Mouse (Mus musculus) CH12.LX (cell line): Measurements from ENCODE around the gene Narfl. TPM values are rescaled to one million over a fixed set of nuclear protein-coding genes. Genes with fewer than 3 reads are reported as not detected.

ENCODE experiments used
- DNase-seq: peaks from one replicate; pipeline ENCODE4 v3.0.0-alpha.2; 2013; ENCODE audit errors: extremely low read depth
- H3K27ac ChIP-seq: 2 replicates; pipeline ENCODE4 v1.5.1; 2012; ENCODE audit warnings: low read depth, mild to moderate bottlenecking, control low read depth, moderate library complexity; ENCODE audit not compliant: insufficient read depth
- H3K27me3 ChIP-seq: replicated peaks from 2 replicates; pipeline ENCODE3; 2012; ENCODE audit warnings: inconsistent platforms
- H3K36me3 ChIP-seq, 2 experiments: replicated peaks in 1 of 2; 2 replicates each; pipeline versions ENCODE3 to v1.6.1; 2012; ENCODE audit warnings: inconsistent platforms in 1 of 2, low read length in 1 of 2, mild to moderate bottlenecking in 1 of 2, mixed read lengths in 1 of 2, moderate library complexity in 1 of 2; ENCODE audit not compliant: control insufficient read depth in 1 of 2, insufficient read depth in 1 of 2
- H3K4me1 ChIP-seq, 2 experiments: 2 replicates each; pipeline ENCODE4 v1.6.1; 2012; ENCODE audit warnings: inconsistent platforms in 1 of 2, moderate library complexity in 1 of 2; ENCODE audit not compliant: insufficient read depth in 2 of 2, control insufficient read depth in 1 of 2
- H3K4me2 ChIP-seq: 2 replicates; pipeline ENCODE4 v1.6.1; 2012; ENCODE audit warnings: low read depth, mild to moderate bottlenecking, control low read depth; ENCODE audit not compliant: poor library complexity, insufficient read depth, severe bottlenecking
- H3K4me3 ChIP-seq, 3 experiments: fragments of 150-350 bp in 1 of 3; sonication (generic) in 1 of 3; replicated peaks in 1 of 3; 2 replicates each; pipeline versions ENCODE3 to v1.5.1; 2011 to 2012; ENCODE audit warnings: low read depth in 2 of 3, low read length in 2 of 3, mild to moderate bottlenecking in 2 of 3, moderate library complexity in 2 of 3, control low read depth in 1 of 3, improper control_type of control experiment in 1 of 3, inconsistent platforms in 1 of 3, mixed read lengths in 1 of 3; ENCODE audit not compliant: poor library complexity in 1 of 3
- H3K79me2 ChIP-seq: replicated peaks from 2 replicates; pipeline ENCODE4 v1.6.1; 2012; ENCODE audit warnings: mild to moderate bottlenecking, moderate library complexity; ENCODE audit not compliant: control insufficient read depth, poor library complexity, insufficient read depth, severe bottlenecking; ENCODE audit errors: extremely low read depth
- H3K9ac ChIP-seq: 2 replicates; pipeline ENCODE4 v1.6.1; 2012; ENCODE audit warnings: low read depth, mild to moderate bottlenecking, control low read depth, moderate library complexity; ENCODE audit not compliant: insufficient read depth
- H3K9me3 ChIP-seq: replicated peaks from 2 replicates; pipeline ENCODE3; 2012; ENCODE audit warnings: low read length, inconsistent platforms, mixed read lengths
- CHD1 ChIP-seq: IDR thresholded peaks from 2 replicates; pipeline ENCODE4 v1.6.1; 2012; ENCODE audit warnings: low read depth, low read length, improper control_type of control experiment, inconsistent platforms
- CHD2 ChIP-seq: IDR thresholded peaks from 2 replicates; pipeline ENCODE4 v1.6.1; 2011; ENCODE audit warnings: low read length, improper control_type of control experiment
- CTCF ChIP-seq, 2 experiments: IDR thresholded peaks in 1 of 2; conservative IDR thresholded peaks in 1 of 2; 2 replicates each; pipeline ENCODE4 v1.5.1; 2011 to 2012; ENCODE audit warnings: low read depth in 2 of 2, low read length in 2 of 2, improper control_type of control experiment in 1 of 2, inconsistent platforms in 1 of 2, mild to moderate bottlenecking in 1 of 2, moderate library complexity in 1 of 2
- ELF1 ChIP-seq: IDR thresholded peaks from 2 replicates; pipeline ENCODE4 v1.6.1; 2014; ENCODE audit warnings: low read depth, mild to moderate bottlenecking, inconsistent platforms, low read length, improper control_type of control experiment
- EP300 ChIP-seq: IDR thresholded peaks from 2 replicates; pipeline ENCODE4 v1.6.1; 2011; ENCODE audit warnings: low read length, improper control_type of control experiment
- GABPA ChIP-seq: IDR thresholded peaks from 2 replicates; pipeline ENCODE4 v1.6.1; 2012; ENCODE audit warnings: low read depth, low read length, improper control_type of control experiment, inconsistent platforms; ENCODE audit not compliant: insufficient replicate concordance
- HCFC1 ChIP-seq: IDR thresholded peaks from 2 replicates; pipeline ENCODE4 v1.6.1; 2012; ENCODE audit warnings: low read depth, mild to moderate bottlenecking, inconsistent platforms, low read length, improper control_type of control experiment
- IRF4 ChIP-seq: IDR thresholded peaks from 2 replicates; pipeline ENCODE4 v1.6.1; 2014; ENCODE audit warnings: low read depth, mild to moderate bottlenecking, inconsistent platforms, low read length, improper control_type of control experiment
- JUND ChIP-seq: conservative IDR thresholded peaks from 2 replicates; pipeline ENCODE4 v1.6.1; 2011; ENCODE audit warnings: low read depth, low read length, improper control_type of control experiment
- KAT2A ChIP-seq: IDR thresholded peaks from 2 replicates; pipeline ENCODE4 v1.6.1; 2012; ENCODE audit warnings: low read length, improper control_type of control experiment, inconsistent platforms; ENCODE audit not compliant: insufficient replicate concordance
- MAFK ChIP-seq: IDR thresholded peaks from 2 replicates; pipeline ENCODE4 v1.6.1; 2011; ENCODE audit warnings: low read length, improper control_type of control experiment; ENCODE audit not compliant: insufficient replicate concordance
- MAX ChIP-seq: IDR thresholded peaks from 2 replicates; pipeline ENCODE4 v1.6.1; 2011; ENCODE audit warnings: low read length, improper control_type of control experiment
- MXI1 ChIP-seq: IDR thresholded peaks from 2 replicates; pipeline ENCODE4 v1.6.1; 2011; ENCODE audit warnings: mild to moderate bottlenecking, low read depth, low read length, improper control_type of control experiment
- NRF1 ChIP-seq: IDR thresholded peaks from 2 replicates; pipeline ENCODE4 v1.6.1; 2014; ENCODE audit warnings: low read depth, mild to moderate bottlenecking, inconsistent platforms, low read length, improper control_type of control experiment, moderate library complexity
- PAX5 ChIP-seq: IDR thresholded peaks from 2 replicates; pipeline ENCODE4 v1.6.1; 2012; ENCODE audit warnings: low read length, inconsistent platforms, mixed read lengths
- POLR2A ChIP-seq: IDR thresholded peaks from 2 replicates; pipeline ENCODE4 v1.6.1; 2011; ENCODE audit warnings: low read depth, mild to moderate bottlenecking, improper control_type of control experiment, low read length
- POLR2AphosphoS2 ChIP-seq: IDR thresholded peaks from 2 replicates; pipeline ENCODE4 v1.6.1; 2011; ENCODE audit warnings: low read depth, low read length, improper control_type of control experiment
- RCOR1 ChIP-seq: conservative IDR thresholded peaks from 2 replicates; pipeline ENCODE4 v1.6.1; 2012; ENCODE audit warnings: low read depth, mild to moderate bottlenecking, inconsistent platforms, low read length, improper control_type of control experiment
- TBP ChIP-seq: conservative IDR thresholded peaks from 2 replicates; pipeline ENCODE4 v1.6.1; 2011; ENCODE audit warnings: low read depth, low read length, improper control_type of control experiment
- TCF12 ChIP-seq: IDR thresholded peaks from 2 replicates; pipeline ENCODE4 v1.6.1; 2014; ENCODE audit warnings: low read depth, mild to moderate bottlenecking, inconsistent platforms, low read length, improper control_type of control experiment
- USF1 ChIP-seq: IDR thresholded peaks from 2 replicates; pipeline ENCODE4 v1.6.1; 2014; ENCODE audit warnings: low read depth, mild to moderate bottlenecking, inconsistent platforms, low read length, improper control_type of control experiment
- ZNF384 ChIP-seq: IDR thresholded peaks from 2 replicates; pipeline ENCODE4 v1.6.1; 2012; ENCODE audit warnings: low read depth, low read length, improper control_type of control experiment, inconsistent platforms
- dilution Hi-C: fragments of 300-500 bp; cut with MboI; formaldehyde crosslinking; loops from 2 replicates; pipeline ENCODE4 v1.14.3; 2020; ENCODE audit warnings: low sequenced_read_pairs; ENCODE audit not compliant: extremely low pct_unique_long_range_greater_than_20kb, extremely low pct_ligation_motif_present
- in situ Hi-C: fragments of 300-500 bp; cut with MboI; formaldehyde crosslinking; loops from 3 replicates; pipeline ENCODE4 v1.14.3; 2019; ENCODE audit warnings: low sequenced_read_pairs, low pct_ligation_motif_present, low pct_unique_long_range_greater_than_20kb, mixed read lengths
- polyA plus RNA-seq: library from polyadenylated mRNA; unstranded; fragments of >175 nt; gene quantifications from 2 replicates; pipeline ENCODE4 v1.2.1, GENCODE M21; 2012; ENCODE audit warnings: low read depth; ENCODE audit not compliant: insufficient read length
- total RNA-seq, 2 experiments: library from RNA; depleted of rRNA; stranded (reverse); fragments of 300-350 nt in 1 of 2; fragments of >200 nt in 1 of 2; gene quantifications; 2 replicates each; pipeline ENCODE4 v1.2.3; 2012 to 2014

Narfl gene
- total and polyA plus RNA-seq, 3 experiments, result 13.3 to 22.0 (median 16.5) TPM

DNA sequence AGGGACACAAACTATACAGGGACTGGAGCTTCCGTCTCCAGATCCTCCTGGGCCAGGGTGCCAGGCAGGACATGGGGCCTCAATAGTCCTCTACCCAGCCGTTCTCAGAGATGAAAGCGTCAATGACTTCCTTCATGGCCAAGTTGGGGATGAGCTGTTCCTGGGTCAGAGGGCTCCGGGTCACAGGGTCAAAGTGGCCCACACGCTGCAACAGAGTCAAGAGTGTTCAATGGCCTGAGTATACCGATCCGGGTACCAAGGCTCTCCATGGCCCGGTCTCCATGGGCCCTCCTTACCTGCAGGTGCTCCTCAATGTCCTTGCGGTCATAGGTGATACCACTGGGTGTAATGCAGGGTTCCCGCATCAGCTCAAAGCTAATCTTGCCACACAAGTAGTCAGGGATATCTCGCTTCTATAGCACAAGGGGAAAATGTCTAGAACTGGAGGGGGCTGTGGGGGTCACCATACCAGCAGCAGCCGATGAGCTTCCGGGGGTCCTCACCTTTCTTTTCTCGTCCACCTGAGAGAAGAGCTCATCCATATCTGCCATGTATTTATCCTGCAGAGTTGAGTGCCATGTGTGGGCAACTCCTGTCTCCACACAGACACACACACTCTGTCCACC, 57.3 kb downstream of the Narfl start:
- Histone ChIP-seq H3K27me3 (no peaks in the 10 kb centered on the region), H3K79me2 (peaks cover 14% of the 10 kb centered on the region), H3K4me3 (peak overlapping the region in 1 of 3 experiments; percentile 13), H3K27ac (no peak overlapping the region), H3K4me1 (peaks cover 23 to 54% of the 10 kb centered on the region in 2 experiments), H3K36me3 (peaks cover 56 to 77% of the 10 kb centered on the region in 2 experiments), H3K4me2 (no peak overlapping the region), H3K9me3 (no peaks in the 10 kb centered on the region), H3K9ac (no peak overlapping the region; the same call in 1 of the 2 replicates)
- dilution Hi-C loops, result no loop called here
- DNase-seq, result no peak
- in situ Hi-C loops, result no loop called here
- TF ChIP-seq MXI1, result no peak

- Histone ChIP-seq H3K27ac (no peak overlapping the region), H3K36me3 (peaks cover 56 to 77% of the 10 kb centered on the region in 2 experiments), H3K4me1 (peaks cover 23 to 48% of the 10 kb centered on the region in 2 experiments), H3K4me3 (peak overlapping the region; percentile 71 to 81 (median 80)), H3K79me2 (peaks cover 14% of the 10 kb centered on the region), H3K27me3 (no peaks in the 10 kb centered on the region), H3K4me2 (peak overlapping the region; percentile 85), H3K9ac (peak overlapping the region; percentile 90), H3K9me3 (no peaks in the 10 kb centered on the region)
- in situ Hi-C loops (no loop called here), dilution Hi-C loops (no loop called here)
- no peak for DNase-seq
- no peak for TF ChIP-seq TBP
These were observed 58.1 kb downstream of the Narfl start for GRCm38 (mm10) chr17:25831451-25832281.

DNA sequence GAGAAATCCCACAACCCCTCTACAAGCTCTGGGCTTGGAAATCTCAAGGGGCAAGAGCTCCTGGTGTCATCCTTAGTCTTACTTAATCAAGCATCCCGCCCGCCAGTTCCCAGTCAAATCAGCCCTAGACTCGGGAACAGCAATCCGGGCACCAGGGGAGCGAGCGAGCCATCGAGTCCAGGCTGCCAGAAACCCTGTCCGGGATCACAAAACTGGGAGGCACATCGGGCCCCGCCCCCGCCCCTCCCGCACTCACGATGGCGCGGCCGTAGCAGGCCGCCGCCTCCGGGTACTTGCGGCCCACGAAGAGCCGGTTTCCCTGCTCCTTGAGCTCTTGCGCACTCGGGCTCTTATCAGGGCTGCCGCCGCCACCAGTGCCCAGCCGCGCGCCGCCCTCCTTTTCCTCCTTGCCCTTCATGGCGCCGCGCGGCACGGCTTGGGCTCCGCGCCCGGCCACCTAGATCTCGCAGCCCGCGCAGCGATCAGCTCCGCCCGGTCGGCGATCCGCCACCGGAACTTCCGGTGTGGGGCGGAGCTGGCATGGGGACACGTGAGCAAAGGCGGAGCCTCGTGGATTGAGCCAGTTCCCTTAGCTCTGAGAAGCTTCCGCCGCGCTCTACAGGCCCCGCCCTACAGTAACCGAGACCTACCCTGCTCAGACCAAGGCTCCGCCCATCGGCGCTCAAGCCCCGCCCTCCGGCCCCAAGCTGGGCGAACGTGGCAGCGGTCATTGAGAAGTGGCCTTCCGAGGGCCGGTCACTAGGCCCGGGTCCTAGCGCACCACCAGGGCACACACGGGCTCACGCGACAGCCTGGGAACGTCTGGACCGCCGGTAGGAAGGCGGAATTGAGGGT, 59.1 kb downstream of the Narfl start:
- H3K79me2 ChIP-seq, result peaks cover 14% of the 10 kb centered on the region
- H3K9me3 ChIP-seq, result no peaks in the 10 kb centered on the region
- in situ Hi-C loops (no loop called here), dilution Hi-C loops (no loop called here)
- H3K4me3 ChIP-seq, result peak overlapping the region; percentile 71 to 81 (median 81)
- H3K9ac ChIP-seq, result peak overlapping the region; percentile 90
- H3K27me3 ChIP-seq, result no peaks in the 10 kb centered on the region
- peak overlapping the region; percentile 47 for H3K27ac ChIP-seq
- peaks cover 21 to 45% of the 10 kb centered on the region in 2 experiments for H3K4me1 ChIP-seq
- DNase-seq, result peak; percentile 99
- H3K36me3 ChIP-seq, result peaks cover 53 to 77% of the 10 kb centered on the region in 2 experiments
- peak overlapping the region; percentile 85 for H3K4me2 ChIP-seq
- TF ChIP-seq ZNF384 (no peak), PAX5 (no peak), JUND (no peak), MAFK (no peak), ELF1 (peak; percentile 89), POLR2AphosphoS2 (peak; percentile 92; the same call in 1 of the 2 replicates), MAX (peak; percentile 86), HCFC1 (peak; percentile 80), CHD2 (no peak), KAT2A (0 out of 2 replicates have a peak, but pooled peaks have one; percentile 69), RCOR1 (no peak), CTCF (conservative IDR thresholded peaks at IDR 0.05 in 1 of 2, IDR thresholded peaks at IDR 0.05 in 1 of 2; ENCODE audit: low read depth in 2 of 2, low read length in 2 of 2) (no peak), CHD1 (no peak), EP300 (no peak), GABPA (no peak), TCF12 (peak; percentile 59), IRF4 (peak; percentile 17; the same call in 1 of the 2 replicates), POLR2A (peak; percentile 90), USF1 (peak; percentile 92), NRF1 (peak; percentile 41; the same call in 1 of the 2 replicates)
